8 mouse cellular contexts compared by ENCODE assay signal in the genomic region with DNA sequence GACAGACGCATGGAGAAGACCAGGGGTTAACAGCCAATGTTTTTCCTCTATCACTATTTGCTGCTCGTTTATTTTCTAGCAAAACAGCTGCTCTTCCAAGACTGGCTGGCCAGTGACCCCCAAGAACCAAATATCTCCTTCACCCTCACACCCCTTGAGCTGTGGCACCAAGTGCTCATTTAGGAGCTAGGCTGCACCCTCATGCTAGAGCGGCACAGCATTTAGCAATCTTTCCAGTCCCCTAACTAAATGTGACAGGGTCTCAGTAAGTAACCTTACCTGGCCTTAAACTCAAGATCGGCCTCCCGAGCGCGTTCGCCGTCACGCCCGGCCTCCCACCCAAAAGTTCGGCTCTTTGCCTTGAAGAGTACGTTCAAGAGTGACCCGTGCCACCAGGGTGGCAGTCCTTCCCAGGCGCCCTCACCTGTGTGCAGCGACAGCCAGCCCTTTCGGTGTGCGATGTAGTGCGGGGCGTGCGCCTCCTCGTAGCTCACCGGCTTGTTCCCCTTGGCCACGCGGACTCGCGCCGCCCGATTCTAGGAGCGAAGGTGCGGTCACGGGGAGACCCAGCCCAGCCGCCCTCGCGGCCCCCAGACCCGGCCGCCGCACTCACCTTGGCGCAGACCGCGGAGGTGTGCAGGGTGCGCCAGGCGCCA. TPM values are rescaled to one million over a fixed set of nuclear protein-coding genes. Genes with fewer than 3 reads are reported as not detected.
A peak's percentile ranks its signal among the peaks of the same experiment; 100 is the strongest.
DNase-seq lines count a peak whose midpoint lies in the region; ATAC-seq and TF ChIP-seq lines count a peak whose summit lies in the region.

No protein-coding gene starts in this region.

- H3K79me2 ChIP-seq in myocyte (ENCODE audit: control insufficient read depth, insufficient read depth): peaks cover 5% of the 10 kb centered on the region

- TF ChIP-seq CTCF in bone marrow, adult 2 months (IDR thresholded peaks at IDR 0.05; ENCODE audit: control insufficient read depth, insufficient read depth, low read length): no peak

- H3K9me3 ChIP-seq in heart, embryonic 13.5 days: no peaks in the 10 kb centered on the region
- no peaks in the 10 kb centered on the region for H3K9me3 ChIP-seq in liver, embryonic 11.5 days (ENCODE audit: control insufficient read depth, low read length)

- peak overlapping the region; percentile 97 for H3K9ac ChIP-seq in heart, embryonic 13.5 days
- H3K9ac ChIP-seq in liver, embryonic 11.5 days (ENCODE audit: low read depth, low read length): peak overlapping the region; percentile 85

- peak overlapping the region; percentile 83 for H3ac ChIP-seq in myocyte (ENCODE audit: control insufficient read depth, insufficient read length)

- under 1% methylated on average over 43 of the region's 43 CpGs for WGBS in heart, embryonic 13.5 days
- under 1% methylated on average over 43 of the region's 43 CpGs for WGBS in bone marrow, adult 2 months
- WGBS in liver, embryonic 11.5 days: under 1% methylated on average over 43 of the region's 43 CpGs

- H3K4me1 ChIP-seq in heart, embryonic 13.5 days: peaks cover 30% of the 10 kb centered on the region
- H3K4me1 ChIP-seq in bone marrow, adult 2 months (ENCODE audit: control insufficient read depth, insufficient read depth, low read length): no peaks in the 10 kb centered on the region; the same call in 1 of the 2 replicates
- peaks cover 10% of the 10 kb centered on the region for H3K4me1 ChIP-seq in liver, embryonic 11.5 days (replicated peaks; ENCODE audit: control insufficient read depth, insufficient read depth, low read length)

- no peak for ATAC-seq in heart, embryonic 13.5 days (ENCODE audit: extremely low read depth, insufficient number of reproducible peaks, low FRiP score, low TSS enrichment)
- peak; percentile 71 for ATAC-seq in liver, embryonic 11.5 days (replicated peaks; ENCODE audit: low FRiP score)

- H3K4me3 ChIP-seq in heart, embryonic 13.5 days: peak overlapping the region; percentile 90
- H3K4me3 ChIP-seq in bone marrow, adult 2 months (replicated peaks; ENCODE audit: control insufficient read depth, low read depth, low read length): peak overlapping the region; percentile 96
- H3K4me3 ChIP-seq in liver, embryonic 11.5 days (ENCODE audit: low read depth, low read length): peak overlapping the region; percentile 76
- peak overlapping the region; percentile 54 for H3K4me3 ChIP-seq in myocyte

- H3K36me3 ChIP-seq in heart, embryonic 13.5 days: peaks cover 26% of the 10 kb centered on the region
- H3K36me3 ChIP-seq in liver, embryonic 11.5 days (ENCODE audit: control insufficient read depth, insufficient read depth, low read length): peaks cover 14% of the 10 kb centered on the region
- no peaks in the 10 kb centered on the region for H3K36me3 ChIP-seq in myocyte (ENCODE audit: control insufficient read depth, insufficient read depth)

- H3K27ac ChIP-seq in heart, embryonic 13.5 days (replicated peaks): peak overlapping the region; percentile 74
- H3K27ac ChIP-seq in bone marrow, adult 2 months (ENCODE audit: control insufficient read depth, insufficient read depth, low read depth, low read length, poor library complexity): peak overlapping the region; percentile 40
- H3K27ac ChIP-seq in liver, embryonic 11.5 days (ENCODE audit: low read depth, low read length): peak overlapping the region; percentile 56; the same call in 1 of the 2 replicates

- TF ChIP-seq POLR2A in bone marrow, adult 2 months (IDR thresholded peaks at IDR 0.05; ENCODE audit: borderline replicate concordance, control insufficient read depth, low read depth, low read length): no peak
- TF ChIP-seq POLR2A in myocyte (IDR thresholded peaks at IDR 0.05; ENCODE audit: insufficient read length, low read depth): no peak

- H3K27me3 ChIP-seq in heart, embryonic 13.5 days (replicated peaks): no peaks in the 10 kb centered on the region
- H3K27me3 ChIP-seq in liver, embryonic 11.5 days (replicated peaks; ENCODE audit: control insufficient read depth, insufficient read depth, low read length): no peaks in the 10 kb centered on the region
- H3K27me3 ChIP-seq in myocyte (ENCODE audit: control insufficient read depth, insufficient read depth, insufficient read length): no peaks in the 10 kb centered on the region

- no peak for DNase-seq in heart, postnatal 4 days
- peak; percentile 58 to 64 for DNase-seq in B cell, adult 2 months
- DNase-seq in frontal cortex, postnatal 36 days (ENCODE audit: low spot score in 2 of 2): peak; percentile 46 to 58
- DNase-seq in liver, embryonic 11.5 days (ENCODE audit: low spot score): peak; percentile 67
- no peak for DNase-seq in left cerebral cortex, adult 18-20 months (ENCODE audit: low spot score in 2 of 2)

- H3K4me2 ChIP-seq in heart, embryonic 13.5 days: peak overlapping the region; percentile 95
- peak overlapping the region; percentile 73 for H3K4me2 ChIP-seq in liver, embryonic 11.5 days
- H3K4me2 ChIP-seq in myocyte (ENCODE audit: low read depth): peak overlapping the region; percentile 94

TF ChIP-seq in myocyte, 11 proteins besides CTCF, POLR2A, EP300 and RAD21:
- TF ChIP-seq SRF (IDR thresholded peaks at IDR 0.05; ENCODE audit: control insufficient read depth, insufficient read length, low read depth): no peak
- TF ChIP-seq TCF3 (IDR thresholded peaks at IDR 0.05; ENCODE audit: insufficient read length, low read depth): no peak
- TF ChIP-seq MAX (IDR thresholded peaks at IDR 0.05; ENCODE audit: low read depth): no peak
- peak in 1 of 3 experiments; percentile 27 for TF ChIP-seq MYOG (IDR thresholded peaks at IDR 0.05; ENCODE audit: control insufficient read depth in 1 of 3, insufficient read depth in 1 of 3, insufficient read length in 2 of 3, low read depth in 2 of 3)
- no peak for TF ChIP-seq POLR2AphosphoS2 (IDR thresholded peaks at IDR 0.05; ENCODE audit: insufficient read length, low read depth)
- no peak for TF ChIP-seq USF1 (IDR thresholded peaks at IDR 0.05; ENCODE audit: low read depth)

RNA-seq across cellular contexts. Expression of a gene that starts 8.5 kb away (rescaled TPM):
- 175 and 191 TPM in 2 replicates for polyA plus RNA-seq in heart, embryonic 13.5 days (2015; fragmentation: Nextera tagmentation; extraction: Ambion mirVana)
- 100 to 1,000 TPM; 112 to 114 TPM for total RNA-seq in heart, postnatal 4 days (2021)
- polyA plus RNA-seq in bone marrow, adult 2 months (2011; ENCODE audit: insufficient read depth, insufficient read length, low replicate concordance, missing spikeins): 28.2 and 49.7 TPM in 2 replicates
- 203 and 204 TPM in 2 replicates for polyA plus RNA-seq in liver, embryonic 11.5 days (2014; fragmentation: Nextera tagmentation; extraction: Ambion mirVana)
- 139 TPM for polyA plus RNA-seq in myocyte (2012; fragmentation: generic; extraction: Trizol)
- 10 to 100 TPM; 65.5 to 65.9 TPM for total RNA-seq in left cerebral cortex, adult 18-20 months (2021)

RNA-seq across cellular contexts. Expression of a gene that starts 55.2 kb away (rescaled TPM):
- 26.6 and 30.0 TPM in 2 replicates for polyA plus RNA-seq in heart, embryonic 13.5 days (2015; fragmentation: Nextera tagmentation; extraction: Ambion mirVana)
- total RNA-seq in heart, postnatal 4 days (2021): 10 to 100 TPM; 60.5 TPM
- 4.8 and 6.3 TPM in 2 replicates for polyA plus RNA-seq in bone marrow, adult 2 months (2011; ENCODE audit: insufficient read depth, insufficient read length, low replicate concordance, missing spikeins)
- 17.0 and 17.1 TPM in 2 replicates for polyA plus RNA-seq in liver, embryonic 11.5 days (2014; fragmentation: Nextera tagmentation; extraction: Ambion mirVana)
- 21.3 TPM for polyA plus RNA-seq in myocyte (2012; fragmentation: generic; extraction: Trizol)
- 10 to 100 TPM; 64.2 to 78.5 TPM for total RNA-seq in left cerebral cortex, adult 18-20 months (2021)

Comparison
In these comparisons a context has a peak if more than half of its experiments do, and no peak if none do; other contexts are left out.
1. DNase-seq: peak in B cell, adult 2 months (2 of 2), frontal cortex, postnatal 36 days (2 of 2) and liver, embryonic 11.5 days (single experiment); none in heart, postnatal 4 days (single experiment) and left cerebral cortex, adult 18-20 months (0 of 2).
2. Peak in every context shown above with its lines, with median percentiles within 50 percentile points of each other: H3K27ac ChIP-seq, H3K4me2 ChIP-seq and H3K4me3 ChIP-seq.